Mouse (Mus musculus): Measurements from ENCODE around the gene Abhd10. TPM values are rescaled to one million over a fixed set of nuclear protein-coding genes. Genes with fewer than 3 reads are reported as not detected.

Gene Abhd10
- total RNA-seq, 2 experiments from 2014 or later: 18.2 to 25.0 TPM

Other genes starting within 250 kb of the Abhd10 start
- not detected in 2 replicates for gene Gm609, start 250.0 kb downstream of the Abhd10 start, total RNA-seq (2015)
- not detected in 2 replicates for gene Gm609, start 250.0 kb downstream of the Abhd10 start, total RNA-seq (2017)
- gene Gm17783, start 210.9 kb downstream of the Abhd10 start, total RNA-seq (2015): not detected in 2 replicates
- gene Gm17783, start 210.9 kb downstream of the Abhd10 start, total RNA-seq (2017): not detected in 2 replicates
- not detected in 2 replicates for gene Slc9c1, start 207.6 kb downstream of the Abhd10 start, total RNA-seq (2015)
- not detected in 2 replicates for gene Slc9c1, start 207.6 kb downstream of the Abhd10 start, total RNA-seq (2017)
- gene Gcsam, start 132.6 kb downstream of the Abhd10 start, total RNA-seq (2015): 0.35 and 0.46 TPM in 2 replicates
- 0.30 TPM in 1 of 2 replicates, not detected in the other for gene Gcsam, start 132.6 kb downstream of the Abhd10 start, total RNA-seq (2017)
- 1.0 and 2.2 TPM in 2 replicates for gene BC016579, start 88.9 kb downstream of the Abhd10 start, total RNA-seq (2015)
- gene BC016579, start 88.9 kb downstream of the Abhd10 start, total RNA-seq (2017): 0.17 and 0.61 TPM in 2 replicates
- gene Tmprss7, start 49.3 kb downstream of the Abhd10 start, total RNA-seq (2015): 0.46 and 0.74 TPM in 2 replicates
- 0.12 and 0.81 TPM in 2 replicates for gene Tmprss7, start 49.3 kb downstream of the Abhd10 start, total RNA-seq (2017)
- not detected in 2 replicates for gene Tagln3, start 18.3 kb downstream of the Abhd10 start, total RNA-seq (2015)
- gene Tagln3, start 18.3 kb downstream of the Abhd10 start, total RNA-seq (2017): not detected in 2 replicates
- 1.1 and 1.8 TPM in 2 replicates for gene Phldb2, start 210.6 kb upstream of the Abhd10 start, total RNA-seq (2015)
- gene Phldb2, start 210.6 kb upstream of the Abhd10 start, total RNA-seq (2017): 1.2 and 1.7 TPM in 2 replicates